Mouse (Mus musculus) intestine, embryonic 16.5 days (tissue): ENCODE measurements around the gene Srgap3. TPM values are rescaled to one million over a fixed set of nuclear protein-coding genes. Genes with fewer than 3 reads are reported as not detected.
"Not testable (repeated sequence)": the region's sequence is repeated elsewhere in the genome, so short reads cannot be mapped to it uniquely, and the experiment has no call there.

Experiments
- ATAC-seq: fragments of 200-750 bp; cut with Nextera tagmentation; 2 replicates; pipeline ENCODE4 v1.8.0; 2017; ENCODE audit warnings: moderate TSS enrichment, moderate library complexity
- H3K27ac ChIP-seq: fragments of 300-500 bp; sonication (generic); 2 replicates; pipeline ENCODE4 v1.5.1; 2014; ENCODE audit warnings: mild to moderate bottlenecking, low read length
- H3K27me3 ChIP-seq: fragments of 300-500 bp; sonication (generic); replicated peaks from 2 replicates; pipeline ENCODE4 v1.6.1; 2014; ENCODE audit warnings: low read length, control low read depth, mixed read lengths; ENCODE audit not compliant: control insufficient read depth, insufficient read depth
- H3K36me3 ChIP-seq: fragments of 300-500 bp; sonication (generic); 2 replicates; pipeline ENCODE4 v1.6.1; 2014; ENCODE audit warnings: low read length, control low read depth; ENCODE audit not compliant: control insufficient read depth, insufficient read depth
- H3K4me1 ChIP-seq: fragments of 300-500 bp; sonication (generic); 2 replicates; pipeline ENCODE4 v1.6.1; 2014; ENCODE audit warnings: low read length, control low read depth, mixed read lengths; ENCODE audit not compliant: control insufficient read depth, insufficient read depth
- H3K4me2 ChIP-seq: fragments of 300-500 bp; sonication (generic); 2 replicates; pipeline ENCODE4 v1.6.1; 2014; ENCODE audit warnings: low read depth, low read length, control low read depth
- H3K4me3 ChIP-seq: fragments of 300-500 bp; sonication (generic); 2 replicates; pipeline ENCODE4 v1.5.1; 2014; ENCODE audit warnings: mild to moderate bottlenecking, low read length
- H3K9ac ChIP-seq: fragments of 300-500 bp; sonication (generic); 2 replicates; pipeline ENCODE4 v1.6.1; 2014; ENCODE audit warnings: low read depth, low read length
- H3K9me3 ChIP-seq: fragments of 300-500 bp; sonication (generic); 2 replicates; pipeline ENCODE4 v1.6.1; 2016; ENCODE audit warnings: low read length, control low read depth; ENCODE audit not compliant: control insufficient read depth
- WGBS: fragments of 180-500 bp; shearing (Covaris S2); extraction: QIAGEN DNeasy Blood & Tissue Kit; methylation state at CpG from one replicate; pipeline ENCODE4 v1.1.7; 2014; 5-methylcytosine and 5-hydroxymethylcytosine counted together
- polyA plus RNA-seq: library from polyadenylated mRNA; unstranded; fragments of >200 nt; fragmentation: Nextera tagmentation; extraction: Ambion mirVana; gene quantifications from 2 replicates; pipeline ENCODE4 v1.2.1, GENCODE M21; 2015

Srgap3 gene
- polyA plus RNA-seq, 1 experiment from 2014 or later, result 3.5 TPM

DNA sequence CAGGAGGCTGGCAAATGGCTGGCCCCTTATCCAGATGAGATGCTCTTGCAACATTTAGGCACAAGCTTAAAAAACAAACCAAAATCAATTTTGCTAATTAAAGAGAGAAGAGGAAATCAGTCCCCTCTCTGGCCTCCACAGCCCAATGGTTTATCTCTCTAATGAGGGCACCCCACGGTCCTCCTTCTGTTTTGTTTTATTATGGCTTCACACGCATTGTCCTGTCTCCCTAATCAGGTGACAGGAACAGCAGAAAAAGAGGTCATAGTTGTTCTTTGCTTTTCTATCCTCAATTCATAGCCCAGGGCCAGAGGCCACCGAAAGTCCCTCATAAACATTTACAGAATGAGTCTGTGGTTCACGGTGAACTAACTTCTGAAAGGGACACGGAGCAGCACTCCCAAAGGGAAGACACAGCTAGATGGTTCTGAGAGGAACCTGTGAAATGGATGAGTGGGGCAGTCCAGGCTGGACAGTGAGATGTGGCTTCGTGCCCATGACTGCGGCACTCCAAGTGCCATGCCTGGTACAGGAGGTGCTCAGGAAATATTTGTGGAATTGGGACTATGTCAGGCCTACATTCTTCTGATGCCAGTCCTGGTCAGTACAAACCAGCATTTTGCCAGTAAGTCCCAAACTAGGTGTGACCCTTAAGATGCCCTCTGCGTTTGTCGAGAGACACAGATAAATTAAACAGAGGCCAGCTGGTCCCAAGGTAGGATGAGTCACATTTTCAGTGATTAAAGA lies 73.8 kb downstream of the Srgap3 start:
- Histone ChIP-seq H3K36me3 (no peaks in the 10 kb centered on the region), H3K4me2 (no peak overlapping the region), H3K27ac (no peak overlapping the region), H3K9me3 (no peaks in the 10 kb centered on the region), H3K9ac (no peak overlapping the region), H3K4me1 (no peaks in the 10 kb centered on the region), H3K4me3 (no peak overlapping the region), H3K27me3 (no peaks in the 10 kb centered on the region)
- ATAC-seq, result no peak
- WGBS, result 78% methylated on average over 9 of the region's 9 CpGs

DNA sequence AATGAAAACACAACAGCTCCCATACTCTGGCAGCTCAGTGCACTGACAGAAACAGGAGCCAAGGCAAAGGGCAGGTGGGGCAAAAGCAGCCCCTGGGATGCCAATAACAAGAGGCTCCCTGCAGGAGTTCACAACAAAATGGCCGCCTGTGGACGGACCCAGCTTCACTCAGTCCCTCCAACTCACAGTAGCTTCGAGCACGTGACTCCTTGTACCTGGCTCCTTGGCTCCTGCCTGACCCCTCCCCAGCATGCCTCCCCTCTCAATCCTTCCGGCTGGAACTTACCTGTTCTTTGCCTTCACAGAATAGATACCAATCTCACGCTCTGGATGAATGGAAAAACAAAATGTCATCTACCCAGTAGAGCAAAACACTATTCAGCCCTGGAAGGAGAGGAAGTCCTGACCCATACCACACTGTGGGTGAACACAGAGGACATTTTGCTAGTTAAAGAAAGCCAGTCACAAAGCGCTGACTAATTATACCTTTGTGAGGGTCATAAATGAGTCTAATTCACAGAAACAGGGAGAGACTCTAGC lies 75.8 kb downstream of the Srgap3 start:
- ATAC-seq, result no peak
- no peaks in the 10 kb centered on the region for H3K36me3 ChIP-seq
- H3K9ac ChIP-seq, result no peak overlapping the region
- no peak overlapping the region for H3K4me2 ChIP-seq
- 85% methylated on average over 7 of the region's 7 CpGs for WGBS
- no peaks in the 10 kb centered on the region for H3K9me3 ChIP-seq
- no peaks in the 10 kb centered on the region for H3K27me3 ChIP-seq
- no peak overlapping the region for H3K4me3 ChIP-seq
- no peaks in the 10 kb centered on the region for H3K4me1 ChIP-seq
- no peak overlapping the region for H3K27ac ChIP-seq

DNA sequence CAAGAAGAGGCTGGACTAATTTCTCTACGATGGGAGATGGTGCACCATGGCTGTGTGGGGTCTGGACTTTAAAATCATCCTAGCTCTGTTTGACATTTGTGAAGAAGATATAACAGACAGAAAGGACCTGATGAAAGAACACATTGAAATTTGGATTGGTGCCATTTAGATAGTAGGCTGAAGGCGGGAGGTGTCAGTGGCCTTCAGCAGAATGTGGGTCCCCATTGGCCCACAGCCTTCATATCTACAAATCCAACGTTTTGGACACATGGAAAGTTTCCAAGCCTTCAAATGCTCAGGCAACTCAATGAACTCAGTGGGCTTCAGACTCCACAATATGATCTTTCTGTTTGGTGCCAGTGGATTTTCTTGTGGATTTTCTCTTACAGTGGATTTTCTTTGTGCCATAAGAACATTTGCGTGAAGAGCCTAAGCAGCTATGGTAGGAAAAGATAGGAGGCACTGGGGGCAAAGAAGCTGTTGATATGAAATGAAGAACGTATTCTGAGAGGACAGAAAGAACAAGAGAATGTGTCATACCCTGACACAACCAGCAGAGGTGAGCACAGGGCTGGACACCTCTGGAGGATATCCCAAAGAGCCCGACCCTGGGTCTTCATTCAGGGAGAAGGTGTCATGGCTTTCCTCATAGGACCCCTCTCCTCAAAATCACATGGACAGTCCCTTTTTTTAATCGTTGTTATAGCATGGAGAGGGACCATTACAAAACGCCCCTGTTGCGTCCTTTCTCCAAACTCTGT lies 78.7 kb downstream of the Srgap3 start:
- H3K36me3 ChIP-seq, result no peaks in the 10 kb centered on the region
- no peak overlapping the region for H3K4me3 ChIP-seq
- H3K9me3 ChIP-seq, result no peaks in the 10 kb centered on the region
- WGBS, result 84% methylated on average over 9 of the region's 9 CpGs
- no peaks in the 10 kb centered on the region for H3K27me3 ChIP-seq
- no peak overlapping the region for H3K27ac ChIP-seq
- no peak overlapping the region for H3K4me2 ChIP-seq
- ATAC-seq, result no peak
- peaks cover 8% of the 10 kb centered on the region for H3K4me1 ChIP-seq
- no peak overlapping the region for H3K9ac ChIP-seq

DNA sequence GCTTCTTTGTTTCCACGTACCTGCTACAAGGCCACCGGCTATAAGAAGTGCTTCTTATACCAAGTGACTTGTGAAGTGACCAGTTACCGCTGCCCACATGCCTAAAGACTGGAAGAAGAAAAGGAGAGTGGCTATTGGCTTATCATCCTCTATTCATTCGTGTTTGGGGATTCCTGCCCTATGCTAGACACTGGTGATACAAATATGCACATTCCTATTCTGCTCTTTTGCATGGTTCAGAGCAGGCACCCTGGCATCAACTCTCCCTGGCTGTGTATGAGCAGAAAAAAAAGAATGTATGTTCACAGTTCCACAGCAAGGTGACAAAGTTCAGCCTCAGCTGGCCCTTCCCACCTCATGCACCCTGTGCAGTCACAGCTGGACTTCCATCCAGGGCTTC lies 81.0 kb downstream of the Srgap3 start:
- 87% methylated on average over 4 of the region's 4 CpGs for whole genome bisulfite sequencing
- H3K4me2 ChIP-seq, result no peak overlapping the region
- H3K9me3 ChIP-seq, result no peaks in the 10 kb centered on the region

DNA sequence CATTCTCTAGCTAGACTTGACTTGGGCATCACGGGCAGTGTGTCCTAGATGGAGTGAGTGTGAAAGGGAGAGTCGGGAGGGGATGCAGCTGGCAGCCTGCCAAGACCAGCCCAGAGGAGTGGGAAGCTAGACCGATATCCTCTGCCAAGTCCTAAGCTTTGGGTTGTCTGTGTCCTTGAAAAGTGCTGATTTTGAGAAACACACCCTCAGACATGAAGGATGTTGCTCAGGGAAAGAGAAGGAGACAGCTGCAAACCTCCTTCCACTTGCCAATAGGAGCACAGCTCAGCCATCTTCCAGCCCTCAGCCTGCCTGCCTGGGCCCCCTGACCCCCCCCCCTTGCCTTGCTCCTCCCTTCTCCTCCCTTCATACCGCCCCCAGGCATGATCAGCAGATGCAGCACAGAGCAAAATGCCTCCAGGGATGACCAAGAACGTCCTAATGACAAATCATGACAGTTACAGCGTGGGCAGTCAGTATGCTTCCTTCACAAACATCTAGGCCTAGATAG lies 82.0 kb downstream of the Srgap3 start:
- Histone ChIP-seq H3K9me3 (no peaks in the 10 kb centered on the region), H3K4me1 (peaks cover 8% of the 10 kb centered on the region), H3K4me2 (no peak overlapping the region), H3K36me3 (no peaks in the 10 kb centered on the region), H3K27ac (peak overlapping the region; percentile 47; the same call in 1 of the 2 replicates), H3K27me3 (no peaks in the 10 kb centered on the region), H3K4me3 (no peak overlapping the region), H3K9ac (0 out of 2 replicates have a peak overlapping the region, but pooled peaks have one; percentile 10)
- ATAC-seq, result peak; percentile 82
- 29% methylated on average over 6 of the region's 6 CpGs for WGBS

More for the DNA sequence above, 81.0 kb downstream of the Srgap3 start:
- Histone ChIP-seq H3K4me3 (no peak overlapping the region), H3K27ac (peak overlapping the region; percentile 47), H3K9ac (no peak overlapping the region), H3K27me3 (no peaks in the 10 kb centered on the region), H3K36me3 (no peaks in the 10 kb centered on the region), H3K4me1 (peaks cover 8% of the 10 kb centered on the region)
- no peak for ATAC-seq

DNA sequence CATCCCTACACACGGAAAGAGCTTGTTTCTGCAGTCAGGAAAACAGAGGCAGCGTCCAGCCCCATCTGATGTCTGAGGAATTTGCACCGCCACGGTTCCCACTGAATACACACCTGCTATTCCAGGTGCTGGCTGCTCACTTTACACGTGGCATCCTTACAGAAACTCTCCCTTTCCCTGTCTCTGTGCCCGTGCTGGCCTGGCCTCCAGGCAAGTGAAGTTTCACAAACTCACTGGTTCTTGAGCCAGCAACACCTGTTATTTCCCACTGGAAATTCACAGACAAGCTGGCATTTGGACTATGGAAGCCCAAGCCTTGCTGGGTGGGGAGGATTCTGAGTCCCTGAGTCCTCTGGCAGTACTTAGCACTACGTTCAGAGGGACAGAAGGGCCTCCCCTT lies 84.6 kb downstream of the Srgap3 start:
- Histone ChIP-seq H3K9me3 (no peaks in the 10 kb centered on the region), H3K4me1 (peaks cover 8% of the 10 kb centered on the region), H3K27me3 (no peaks in the 10 kb centered on the region), H3K4me3 (no peak overlapping the region), H3K9ac (no peak overlapping the region), H3K27ac (no peak overlapping the region), H3K36me3 (no peaks in the 10 kb centered on the region), H3K4me2 (no peak overlapping the region)
- WGBS, result 87% methylated on average over 7 of the region's 7 CpGs
- ATAC-seq, result no peak

DNA sequence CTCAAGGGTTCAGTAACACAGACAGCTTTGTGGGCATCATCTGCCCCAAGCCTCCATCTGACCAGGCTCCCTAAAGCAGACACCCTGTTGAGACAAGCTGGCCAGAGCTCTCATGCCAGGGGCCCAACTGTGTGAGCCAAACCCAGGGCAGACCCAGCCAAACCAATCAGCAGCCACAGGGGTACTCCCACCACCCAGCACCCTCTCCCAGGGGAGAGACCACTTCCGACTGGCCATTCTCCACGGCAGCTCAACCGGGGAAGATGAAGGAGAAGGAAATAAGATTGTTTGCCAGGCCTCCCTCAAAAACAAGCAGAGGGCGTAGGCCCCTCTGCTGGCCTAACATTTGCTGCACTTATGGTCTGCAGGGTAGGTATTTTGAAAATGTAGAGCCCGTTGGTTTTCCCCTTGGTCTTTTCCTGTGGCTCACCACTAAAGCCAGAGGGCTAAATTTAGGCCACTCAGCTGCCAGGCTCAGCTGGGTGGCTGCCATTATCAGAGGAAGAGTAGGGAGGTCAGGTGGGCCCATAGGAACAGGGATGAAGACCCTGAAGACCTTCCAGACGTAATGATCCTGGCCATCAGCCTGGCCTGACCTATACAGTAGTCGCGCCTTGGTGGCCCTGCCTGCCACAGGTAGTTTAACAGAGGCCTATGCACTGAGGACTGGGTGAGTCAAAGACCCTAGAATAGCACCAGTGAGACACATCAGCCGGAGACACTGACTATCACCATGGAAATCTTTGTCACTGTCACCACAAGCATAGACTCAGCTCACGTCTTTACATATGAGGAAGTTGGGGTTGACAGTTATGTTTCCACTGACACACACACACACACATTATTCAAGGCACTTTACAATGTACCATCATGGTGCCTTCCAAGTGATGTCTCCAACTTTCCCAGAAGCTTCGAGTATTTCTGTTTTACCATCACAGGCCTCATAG lies 85.4 kb downstream of the Srgap3 start:
- no peak overlapping the region for H3K4me3 ChIP-seq
- no peak overlapping the region for H3K27ac ChIP-seq
- H3K9me3 ChIP-seq, result no peaks in the 10 kb centered on the region
- H3K4me2 ChIP-seq, result no peak overlapping the region
- H3K4me1 ChIP-seq, result peaks cover 8% of the 10 kb centered on the region
- H3K9ac ChIP-seq, result no peak overlapping the region
- H3K36me3 ChIP-seq, result no peaks in the 10 kb centered on the region
- WGBS, result 84% methylated on average over 11 of the region's 11 CpGs
- no peaks in the 10 kb centered on the region for H3K27me3 ChIP-seq
- ATAC-seq, result no peak

DNA sequence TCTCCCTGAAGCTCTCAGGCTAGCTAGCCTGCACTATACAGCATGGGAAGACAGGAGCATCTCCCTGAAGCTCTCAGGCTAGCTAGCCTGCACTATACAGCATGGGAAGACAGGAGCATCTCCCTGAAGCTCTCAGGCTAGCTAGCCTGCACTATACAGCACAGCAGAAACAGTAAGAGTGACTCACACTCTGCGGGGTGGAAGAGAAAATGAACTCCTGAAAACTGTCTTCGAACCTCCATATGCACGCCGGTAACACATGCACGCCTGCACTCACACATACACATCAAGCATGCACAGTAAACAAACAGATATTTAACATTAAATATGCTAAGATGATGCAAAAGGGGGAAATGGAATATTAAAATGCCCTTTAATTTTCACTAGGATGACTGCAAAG lies 86.8 kb downstream of the Srgap3 start:
- H3K27me3 ChIP-seq, H3K36me3 ChIP-seq, H3K9ac ChIP-seq, H3K4me3 ChIP-seq, H3K4me1 ChIP-seq, H3K9me3 ChIP-seq, ATAC-seq, H3K27ac ChIP-seq, H3K4me2 ChIP-seq: not testable (repeated sequence)
- WGBS, result 94% methylated on average over 5 of the region's 5 CpGs
